Mouse (Mus musculus): ENCODE results near the gene Trpt1.

The Trpt1 gene

DNA sequence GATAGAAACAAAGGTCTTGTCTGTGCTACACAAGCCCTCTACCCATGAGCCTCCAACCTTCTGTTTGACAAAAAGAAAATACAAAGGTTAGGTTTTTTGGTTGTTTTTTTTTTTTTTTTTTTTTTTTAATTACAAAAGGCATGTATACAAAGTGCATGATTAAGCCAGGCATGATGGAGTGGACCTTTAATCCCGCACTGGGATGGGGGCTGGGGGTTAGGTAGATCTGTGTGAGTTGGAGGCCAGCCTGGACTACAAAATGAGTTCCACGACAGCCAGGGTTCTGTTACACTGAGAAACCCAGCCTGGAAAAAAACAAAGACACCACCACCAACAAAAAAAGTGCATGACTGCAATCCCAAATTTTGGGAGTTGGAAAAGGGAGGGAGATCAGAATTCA lies 45.2 kb downstream of the Trpt1 start:
- no peak for DNase-seq (ENCODE audit: low spot score)

DNA sequence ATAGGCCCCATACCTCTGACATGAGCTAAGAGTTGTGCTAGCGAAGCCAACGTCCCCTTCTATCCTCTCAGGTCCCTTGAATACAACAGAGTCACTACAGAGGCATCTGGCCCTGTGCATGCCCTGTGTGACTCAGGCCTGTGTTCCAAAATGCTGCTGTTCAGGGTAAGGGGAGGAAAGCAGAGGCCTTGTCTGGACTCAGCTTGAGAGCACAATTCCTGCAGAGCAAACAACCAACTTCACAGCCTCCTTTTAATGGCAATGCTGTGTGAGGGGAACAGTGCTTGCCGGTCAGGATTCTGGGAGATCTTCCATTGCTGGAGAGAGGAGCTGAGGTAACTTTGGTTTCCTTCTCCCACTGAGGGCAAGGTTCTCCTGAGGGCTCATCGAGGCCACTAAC lies 48.3 kb downstream of the Trpt1 start:
- no peak for DNase-seq (ENCODE audit: low spot score)

DNA sequence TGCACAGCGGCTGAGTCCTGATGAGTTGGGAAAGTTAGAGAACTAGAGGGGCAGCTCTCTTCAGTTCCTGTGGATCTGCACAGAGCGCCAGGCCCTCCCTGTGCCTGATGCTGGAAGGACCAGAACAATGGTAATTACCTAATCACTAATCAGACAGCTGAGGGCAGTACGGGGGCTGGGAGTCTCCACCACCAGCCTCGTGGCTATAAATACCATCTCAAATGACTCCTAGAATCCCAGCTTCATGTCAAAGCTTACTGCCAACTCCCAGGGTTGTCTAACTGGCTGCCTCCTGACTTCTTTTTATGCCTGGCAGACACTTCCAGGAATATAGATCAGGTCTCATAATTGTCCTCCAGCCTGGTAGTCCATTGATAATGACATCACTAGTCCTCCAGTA lies 48.8 kb downstream of the Trpt1 start:
- DNase-seq (ENCODE audit: low spot score): no peak
